8 mouse cellular contexts compared by ENCODE assay signal in the genomic region with DNA sequence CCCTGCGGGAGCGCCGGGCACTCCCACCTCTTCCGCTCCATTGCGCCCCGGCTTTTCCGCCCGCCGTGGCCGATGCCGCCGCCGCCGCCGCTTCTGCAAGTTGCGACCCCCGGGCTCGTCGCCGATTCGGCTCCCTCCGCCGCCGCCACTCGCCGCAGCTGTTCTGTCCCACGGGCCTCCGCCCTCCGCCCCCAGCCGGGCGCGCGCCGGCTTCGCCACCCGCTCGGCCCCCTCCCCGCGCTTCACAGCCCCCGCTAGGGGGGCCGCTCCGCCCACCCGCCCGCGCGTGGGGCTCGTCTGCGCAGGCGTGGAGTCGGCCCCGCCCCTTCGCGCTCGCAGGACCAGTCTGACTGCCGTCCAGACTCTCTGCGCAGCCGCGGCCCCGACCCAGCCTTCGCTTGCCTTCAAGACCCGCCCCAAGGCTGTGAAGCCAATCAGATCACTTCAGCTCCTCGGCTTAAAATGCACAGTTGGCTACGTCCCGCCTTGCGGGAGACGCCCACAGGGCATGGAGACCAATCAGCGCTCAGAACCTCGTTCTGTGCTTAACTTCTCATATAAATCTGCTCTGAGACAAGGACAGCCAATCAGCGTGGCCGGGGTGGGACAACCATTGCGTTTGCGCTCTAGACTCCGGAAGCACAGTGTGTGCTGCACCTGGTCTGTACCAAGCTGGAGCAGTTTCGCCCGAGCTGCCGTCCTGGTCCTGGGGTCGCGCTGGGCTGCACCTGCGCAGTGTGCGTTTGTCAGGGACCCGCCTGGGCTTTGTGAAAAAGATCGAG. TPM values are rescaled to one million over a fixed set of nuclear protein-coding genes. Genes with fewer than 3 reads are reported as not detected.
DNase-seq lines count a peak whose midpoint lies in the region; ATAC-seq and TF ChIP-seq lines count a peak whose summit lies in the region.

TSS of gene Mbd3 (minus strand) at position 360 of the 782 bp plus-strand sequence.

- peaks cover 18 to 48% of the 10 kb centered on the region in 2 experiments for H3K4me1 ChIP-seq in CH12.LX (ENCODE audit: control insufficient read depth in 1 of 2, insufficient read depth in 2 of 2)
- H3K4me1 ChIP-seq in forebrain, embryonic 11.5 days (replicated peaks; ENCODE audit: control insufficient read depth, insufficient read depth, low read length): peaks cover 17% of the 10 kb centered on the region
- H3K4me1 ChIP-seq in heart, embryonic 16.5 days (ENCODE audit: control insufficient read depth, insufficient read depth, low read length): peaks cover 29% of the 10 kb centered on the region
- H3K4me1 ChIP-seq in liver, embryonic 15.5 days (replicated peaks): peaks cover 57% of the 10 kb centered on the region
- H3K4me1 ChIP-seq in neural tube, embryonic 12.5 days: peaks cover 29% of the 10 kb centered on the region

- ATAC-seq in forebrain, embryonic 11.5 days (replicated peaks; ENCODE audit: low FRiP score): peak; percentile 95
- peak; percentile 95 for ATAC-seq in heart, embryonic 16.5 days (replicated peaks; ENCODE audit: extremely low read depth, insufficient read depth, low FRiP score)
- peak; percentile 94 for ATAC-seq in liver, embryonic 15.5 days (ENCODE audit: insufficient read depth)
- peak; percentile 96 for ATAC-seq in neural tube, embryonic 12.5 days (ENCODE audit: low FRiP score, low read depth)

- H3K4me2 ChIP-seq in CH12.LX (ENCODE audit: insufficient read depth, low read depth, poor library complexity, severe bottlenecking): peak within 1 kb of the TSS; percentile 76
- peak within 1 kb of the TSS; percentile 64 for H3K4me2 ChIP-seq in forebrain, embryonic 11.5 days (ENCODE audit: low read depth, low read length, severe bottlenecking)
- H3K4me2 ChIP-seq in heart, embryonic 16.5 days (ENCODE audit: low read depth, low read length): peak within 1 kb of the TSS; percentile 90
- peak within 1 kb of the TSS; percentile 99 for H3K4me2 ChIP-seq in liver, embryonic 15.5 days
- peak within 1 kb of the TSS; percentile 76 for H3K4me2 ChIP-seq in neural tube, embryonic 12.5 days (replicated peaks)

- dilution Hi-C loops in CH12.LX (cut with MboI; ENCODE audit: extremely low pct_ligation_motif_present, extremely low pct_unique_long_range_greater_than_20kb, low sequenced_read_pairs): no loop called here

- peak within 1 kb of the TSS; percentile 61 to 78 (median 63) for H3K4me3 ChIP-seq in CH12.LX (replicated peaks in 1 of 3; ENCODE audit: low read depth in 2 of 3, low read length in 2 of 3, poor library complexity in 1 of 3)
- peak within 1 kb of the TSS; percentile 79 for H3K4me3 ChIP-seq in forebrain, embryonic 11.5 days (ENCODE audit: low read depth, low read length)
- peak within 1 kb of the TSS; percentile 81 for H3K4me3 ChIP-seq in heart, embryonic 16.5 days (ENCODE audit: low read length)
- peak within 1 kb of the TSS; percentile 91 for H3K4me3 ChIP-seq in liver, embryonic 15.5 days (replicated peaks)
- H3K4me3 ChIP-seq in neural tube, embryonic 12.5 days: peak within 1 kb of the TSS; percentile 73

- no peak for TF ChIP-seq CTCF in CH12.LX (conservative IDR thresholded peaks at IDR 0.05 in 1 of 2, IDR thresholded peaks at IDR 0.05 in 1 of 2; ENCODE audit: low read depth in 2 of 2, low read length in 2 of 2)

- in situ Hi-C loops in CH12.LX (cut with MboI; ENCODE audit: low pct_ligation_motif_present, low pct_unique_long_range_greater_than_20kb, low sequenced_read_pairs): no loop called here

- peak; percentile 96 for TF ChIP-seq POLR2A in CH12.LX (IDR thresholded peaks at IDR 0.05; ENCODE audit: low read depth, low read length)

- no peak for TF ChIP-seq EP300 in CH12.LX (IDR thresholded peaks at IDR 0.05; ENCODE audit: low read length)

- H3K79me2 ChIP-seq in CH12.LX (replicated peaks; ENCODE audit: control insufficient read depth, extremely low read depth, insufficient read depth, poor library complexity, severe bottlenecking): peaks cover 22% of the 10 kb centered on the region

- peak within 1 kb of the TSS; percentile 96 for H3K9ac ChIP-seq in CH12.LX (ENCODE audit: insufficient read depth, low read depth)
- peak within 1 kb of the TSS; percentile 97 for H3K9ac ChIP-seq in forebrain, embryonic 11.5 days (ENCODE audit: low read length)
- peak within 1 kb of the TSS; percentile 96 for H3K9ac ChIP-seq in heart, embryonic 16.5 days (ENCODE audit: low read length)
- H3K9ac ChIP-seq in liver, embryonic 15.5 days: peak within 1 kb of the TSS; percentile 93
- peak within 1 kb of the TSS; percentile 95 for H3K9ac ChIP-seq in neural tube, embryonic 12.5 days

- peak; percentile 100 for DNase-seq in CH12.LX (ENCODE audit: extremely low read depth)
- DNase-seq in c-Kit-positive CD71-positive TER-119-negative erythroid progenitor cells, embryonic 14.5 days (ENCODE audit: low read depth): peak; percentile 99
- peak; percentile 100 for DNase-seq in forebrain, embryonic 11.5 days (ENCODE audit: low spot score)
- DNase-seq in kidney, postnatal 36 days: peak; percentile 100
- peak; percentile 100 for DNase-seq in telencephalon, adult 2 months (ENCODE audit: low read depth, low spot score)

- H3K36me3 ChIP-seq in CH12.LX (replicated peaks in 1 of 2; ENCODE audit: control insufficient read depth in 1 of 2, insufficient read depth in 1 of 2, low read length in 1 of 2): peaks cover 44 to 56% of the 10 kb centered on the region in 2 experiments
- peaks cover 13% of the 10 kb centered on the region for H3K36me3 ChIP-seq in forebrain, embryonic 11.5 days (ENCODE audit: control insufficient read depth, insufficient read depth, low read length)
- H3K36me3 ChIP-seq in heart, embryonic 16.5 days (ENCODE audit: control insufficient read depth, insufficient read depth): peaks cover 34% of the 10 kb centered on the region
- peaks cover 57% of the 10 kb centered on the region for H3K36me3 ChIP-seq in liver, embryonic 15.5 days (replicated peaks)
- H3K36me3 ChIP-seq in neural tube, embryonic 12.5 days: peaks cover 57% of the 10 kb centered on the region

- H3K27me3 ChIP-seq in CH12.LX (replicated peaks): no peaks in the 10 kb centered on the region
- H3K27me3 ChIP-seq in forebrain, embryonic 11.5 days (ENCODE audit: control insufficient read depth, insufficient read depth, low read length): no peaks in the 10 kb centered on the region
- H3K27me3 ChIP-seq in heart, embryonic 16.5 days (ENCODE audit: control insufficient read depth, insufficient read depth, low read length): no peaks in the 10 kb centered on the region
- no peaks in the 10 kb centered on the region for H3K27me3 ChIP-seq in liver, embryonic 15.5 days
- no peaks in the 10 kb centered on the region for H3K27me3 ChIP-seq in neural tube, embryonic 12.5 days (replicated peaks)

- peak within 1 kb of the TSS; percentile 92 for H3K27ac ChIP-seq in CH12.LX (ENCODE audit: insufficient read depth, low read depth)
- peak within 1 kb of the TSS; percentile 98 for H3K27ac ChIP-seq in forebrain, embryonic 11.5 days (ENCODE audit: low read depth, low read length)
- H3K27ac ChIP-seq in heart, embryonic 16.5 days (ENCODE audit: low read length): peak within 1 kb of the TSS; percentile 99
- peak within 1 kb of the TSS; percentile 99 for H3K27ac ChIP-seq in liver, embryonic 15.5 days (replicated peaks)
- H3K27ac ChIP-seq in neural tube, embryonic 12.5 days: peak within 1 kb of the TSS; percentile 96

- H3K9me3 ChIP-seq in CH12.LX (replicated peaks; ENCODE audit: low read length): peaks cover 9% of the 10 kb centered on the region
- peaks cover 3% of the 10 kb centered on the region; the same call in 1 of the 2 replicates for H3K9me3 ChIP-seq in forebrain, embryonic 11.5 days (ENCODE audit: control insufficient read depth, low read length)
- H3K9me3 ChIP-seq in heart, embryonic 16.5 days (replicated peaks; ENCODE audit: control insufficient read depth, low read length): no peaks in the 10 kb centered on the region
- H3K9me3 ChIP-seq in liver, embryonic 15.5 days (replicated peaks): 0 out of 2 replicates have a peak, but pooled peaks cover 2% of the 10 kb centered on the region
- no peaks in the 10 kb centered on the region for H3K9me3 ChIP-seq in neural tube, embryonic 12.5 days

- TF ChIP-seq RAD21 in CH12.LX (IDR thresholded peaks at IDR 0.05; ENCODE audit: low read depth, low read length): no peak

- WGBS in forebrain, embryonic 11.5 days: under 1% methylated on average over 82 of the region's 82 CpGs
- WGBS in heart, embryonic 16.5 days: under 1% methylated on average over 82 of the region's 82 CpGs
- WGBS in liver, embryonic 15.5 days (ENCODE audit: insufficient replicate concordance): under 1% methylated on average over 82 of the region's 82 CpGs
- WGBS in neural tube, embryonic 12.5 days: under 1% methylated on average over 76 of the region's 82 CpGs

TF ChIP-seq in CH12.LX, 34 proteins besides CTCF, POLR2A, EP300 and RAD21 (continues in another document):
- TF ChIP-seq JUN (IDR thresholded peaks at IDR 0.05; ENCODE audit: insufficient read depth, low read depth, low read length) (no peak), NRF1 (IDR thresholded peaks at IDR 0.05; ENCODE audit: low read depth, low read length) (peak; percentile 82), TCF12 (IDR thresholded peaks at IDR 0.05; ENCODE audit: low read depth, low read length) (peak; percentile 89), MXI1 (IDR thresholded peaks at IDR 0.05; ENCODE audit: low read depth, low read length) (no peak), MYC (IDR thresholded peaks at IDR 0.05; ENCODE audit: low read depth, low read length) (no peak; the same call in 1 of the 2 replicates), ZC3H11A (IDR thresholded peaks at IDR 0.05; ENCODE audit: low read depth, low read length) (no peak), CHD1 (IDR thresholded peaks at IDR 0.05; ENCODE audit: low read depth, low read length) (no peak), POLR2AphosphoS2 (IDR thresholded peaks at IDR 0.05; ENCODE audit: low read depth, low read length) (peak; percentile 77; the same call in 1 of the 2 replicates), CHD2 (IDR thresholded peaks at IDR 0.05; ENCODE audit: low read length) (peak; percentile 61), MAZ (IDR thresholded peaks at IDR 0.05; ENCODE audit: low read depth, low read length) (0 out of 2 replicates have a peak, but pooled peaks have one; percentile 73), ETS1 (conservative IDR thresholded peaks at IDR 0.05; ENCODE audit: low read depth, low read length) (no peak), ZKSCAN1 (IDR thresholded peaks at IDR 0.05; ENCODE audit: borderline replicate concordance, low read depth, low read length) (no peak), ZNF384 (IDR thresholded peaks at IDR 0.05; ENCODE audit: low read depth, low read length) (no peak), HCFC1 (IDR thresholded peaks at IDR 0.05; ENCODE audit: low read depth, low read length) (peak; percentile 65)

RNA-seq across cellular contexts. Expression of gene Mbd3, which starts in this region (rescaled TPM):
- 61.9 and 67.0 TPM in 2 replicates for total RNA-seq in CH12.LX (2012; rRNA removed)
- total RNA-seq in CH12.LX (2014; rRNA removed): 48.7 and 51.5 TPM in 2 replicates
- polyA plus RNA-seq in CH12.LX (2012; ENCODE audit: insufficient read length, low read depth): 131 and 133 TPM in 2 replicates
- 276 and 322 TPM in 2 replicates for polyA plus RNA-seq in forebrain, embryonic 11.5 days (2014; fragmentation: Nextera tagmentation; extraction: Ambion mirVana)
- polyA plus RNA-seq in heart, embryonic 16.5 days (2015; fragmentation: Nextera tagmentation; extraction: Ambion mirVana): 136 and 155 TPM in 2 replicates
- polyA plus RNA-seq in liver, embryonic 15.5 days (2015; fragmentation: Nextera tagmentation; extraction: Ambion mirVana): 63.2 and 74.5 TPM in 2 replicates
- polyA plus RNA-seq in neural tube, embryonic 12.5 days (2016; fragmentation: Nextera tagmentation; extraction: Ambion mirVana): 304 and 314 TPM in 2 replicates

Comparison
In these comparisons a context has a peak if more than half of its experiments do, and no peak if none do; other contexts are left out.
1. Peak in every context shown above with its lines: DNase-seq, ATAC-seq, H3K4me3 ChIP-seq and H3K27ac ChIP-seq.